Mouse (Mus musculus) left cerebral cortex, adult 11 months (tissue): ENCODE data around the gene Aldh1a2.

Experiments
- DNase-seq: peaks from one replicate; pipeline ENCODE4 v3.0.0; 2022; ENCODE audit warnings: low spot score

Aldh1a2 gene

GRCm38 (mm10) chr9:71215248-71216035 is at the start of gene Aldh1a2:
Aldh1a2 (plus strand) TSS chr9:71215789.
- DNase-seq = no peak

GRCm38 (mm10) chr9:71166019-71166705 is 49.4 kb upstream of the Aldh1a2 start:
- DNase-seq = no peak

GRCm38 (mm10) chr9:71166871-71167465 is 48.6 kb upstream of the Aldh1a2 start:
- no peak for DNase-seq

GRCm38 (mm10) chr9:71167473-71168215 is 47.9 kb upstream of the Aldh1a2 start:
- DNase-seq = no peak

- DNase-seq = no peak
These were observed 47.1 kb upstream of the Aldh1a2 start, which contains the start of gene Aqp9 for GRCm38 (mm10) chr9:71168511-71168910. Aqp9 (minus strand) TSS chr9:71168682.

GRCm38 (mm10) chr9:71173533-71173932 is 42.1 kb upstream of the Aldh1a2 start:
- DNase-seq = no peak

- no peak for DNase-seq
These were observed 41.1 kb upstream of the Aldh1a2 start for GRCm38 (mm10) chr9:71174316-71174975.

- no peak for DNase-seq
These were observed 39.9 kb upstream of the Aldh1a2 start for GRCm38 (mm10) chr9:71175686-71176085.

- no peak for DNase-seq
These were observed 36.2 kb upstream of the Aldh1a2 start for GRCm38 (mm10) chr9:71179276-71179896.

GRCm38 (mm10) chr9:71179964-71180700 is 35.5 kb upstream of the Aldh1a2 start:
- no peak for DNase-seq

GRCm38 (mm10) chr9:71185285-71185684 is 30.3 kb upstream of the Aldh1a2 start:
- DNase-seq = no peak

GRCm38 (mm10) chr9:71185823-71186222 is 29.8 kb upstream of the Aldh1a2 start:
- no peak for DNase-seq

- no peak for DNase-seq
These were observed 28.2 kb upstream of the Aldh1a2 start for GRCm38 (mm10) chr9:71187396-71187795.

- peak; percentile 37 for DNase-seq
These were observed 26.8 kb upstream of the Aldh1a2 start for GRCm38 (mm10) chr9:71188647-71189415.

GRCm38 (mm10) chr9:71198826-71199225 is 16.8 kb upstream of the Aldh1a2 start:
- DNase-seq = no peak

GRCm38 (mm10) chr9:71202265-71202664 is 13.3 kb upstream of the Aldh1a2 start:
- no peak for DNase-seq

GRCm38 (mm10) chr9:71209299-71209698 is 6.3 kb upstream of the Aldh1a2 start:
- no peak for DNase-seq

- no peak for DNase-seq
These were observed 4.7 kb upstream of the Aldh1a2 start for GRCm38 (mm10) chr9:71210870-71211269.

GRCm38 (mm10) chr9:71213636-71214035 is 2.0 kb upstream of the Aldh1a2 start:
- no peak for DNase-seq
